Mouse (Mus musculus): ENCODE measurements around the gene Tacc2. TPM values are rescaled to one million over a fixed set of nuclear protein-coding genes. Genes with fewer than 3 reads are reported as not detected.

The Tacc2 gene
- polyA plus RNA-seq, 1 experiment from 2014 or later, result 25.3 TPM

DNA sequence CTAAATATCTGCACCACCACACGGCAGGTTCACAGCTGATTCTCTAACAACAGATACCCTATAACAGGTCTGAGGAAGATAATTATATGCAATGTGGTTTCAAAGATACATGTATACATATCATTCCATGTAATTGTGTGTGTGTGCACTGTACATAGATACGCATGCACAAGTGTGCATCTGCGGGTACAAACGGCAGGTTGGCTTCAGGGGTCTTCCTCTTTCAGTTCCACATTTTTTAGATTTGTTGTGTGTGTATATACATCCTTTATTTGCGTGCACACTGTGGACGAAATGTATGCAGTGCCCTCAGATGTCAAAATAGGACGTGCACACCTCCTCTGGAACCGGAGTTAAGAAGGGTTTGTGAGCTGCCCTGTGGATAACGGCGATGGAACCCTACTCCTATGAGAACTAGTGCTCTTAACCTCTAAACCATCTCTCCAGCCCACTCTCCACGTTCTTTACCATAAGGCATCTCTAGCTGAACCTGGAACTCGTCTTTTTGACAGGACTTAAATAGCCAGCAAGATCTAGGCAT is 29.5 kb upstream of the Tacc2 start:
- peaks cover 10% of the 10 kb centered on the region for H3K4me1 ChIP-seq
- ATAC-seq (ENCODE audit: borderline replicate concordance, extremely low read depth, low FRiP score, low TSS enrichment), result no peak
- 80% methylated on average over 12 of the region's 12 CpGs for WGBS
- peak overlapping the region; percentile 99 for H3K4me3 ChIP-seq
- H3K36me3 ChIP-seq, result peaks cover 19% of the 10 kb centered on the region
- H3K27me3 ChIP-seq, result no peaks in the 10 kb centered on the region
- H3K4me2 ChIP-seq, result peak overlapping the region; percentile 80
- no peaks in the 10 kb centered on the region for H3K9me3 ChIP-seq
- no peak overlapping the region for H3K27ac ChIP-seq
- 0 out of 2 replicates have a peak overlapping the region, but pooled peaks have one; percentile 98 for H3K9ac ChIP-seq

DNA sequence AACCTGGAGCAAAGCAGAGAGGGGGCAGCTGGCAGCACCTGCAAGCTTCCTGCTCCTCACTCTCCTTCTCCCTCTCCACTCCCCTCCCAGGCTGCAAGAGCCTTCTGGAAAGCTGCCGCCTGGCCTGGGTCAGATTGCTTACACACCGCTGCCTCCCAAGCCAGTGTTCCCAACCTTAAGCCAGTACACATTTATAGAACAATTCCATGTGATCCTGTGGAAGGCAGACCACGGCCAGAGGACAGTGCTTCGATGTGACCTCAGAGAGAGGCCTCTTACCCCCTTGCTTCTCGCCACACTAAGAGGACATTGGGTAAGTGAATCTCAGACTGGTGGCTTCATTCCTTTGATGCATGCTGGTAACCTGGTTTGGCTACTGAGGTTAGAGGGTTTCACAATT is 24.5 kb upstream of the Tacc2 start:
- Histone ChIP-seq H3K27ac (no peak overlapping the region), H3K9me3 (no peaks in the 10 kb centered on the region), H3K4me1 (no peaks in the 10 kb centered on the region), H3K9ac (no peak overlapping the region), H3K4me3 (no peak overlapping the region), H3K27me3 (no peaks in the 10 kb centered on the region), H3K4me2 (no peak overlapping the region), H3K36me3 (no peaks in the 10 kb centered on the region)
- ATAC-seq (ENCODE audit: borderline replicate concordance, extremely low read depth, low FRiP score, low TSS enrichment), result no peak
- WGBS, result 55% methylated on average over 5 of the region's 5 CpGs

DNA sequence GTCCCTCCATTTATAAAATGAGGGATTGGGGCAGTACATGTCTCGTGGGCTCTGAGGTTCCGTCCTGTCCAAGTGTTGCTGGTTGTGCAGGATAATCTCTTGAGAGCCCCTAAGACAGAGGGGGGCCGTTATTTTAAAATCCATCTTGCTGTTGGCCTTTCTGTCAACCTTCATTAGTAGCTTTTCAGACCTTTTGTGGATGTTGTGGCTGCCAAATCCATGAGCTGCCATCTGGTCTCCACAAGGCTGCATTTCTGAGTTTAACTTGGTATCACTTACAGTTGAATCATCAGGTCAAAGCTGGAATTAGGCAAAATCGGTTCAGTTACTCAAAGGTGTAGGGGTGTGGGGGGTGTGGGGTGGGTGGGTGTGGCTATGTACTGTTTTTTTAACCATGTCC is 23.9 kb upstream of the Tacc2 start:
- Histone ChIP-seq H3K27me3 (no peaks in the 10 kb centered on the region), H3K4me3 (no peak overlapping the region), H3K4me1 (0 out of 2 replicates have a peak, but pooled peaks cover under 1% of the 10 kb centered on the region), H3K27ac (no peak overlapping the region), H3K9ac (no peak overlapping the region), H3K4me2 (no peak overlapping the region), H3K9me3 (no peaks in the 10 kb centered on the region), H3K36me3 (no peaks in the 10 kb centered on the region)
- 70% methylated on average over 4 of the region's 4 CpGs for WGBS
- no peak for ATAC-seq (ENCODE audit: borderline replicate concordance, extremely low read depth, low FRiP score, low TSS enrichment)

DNA sequence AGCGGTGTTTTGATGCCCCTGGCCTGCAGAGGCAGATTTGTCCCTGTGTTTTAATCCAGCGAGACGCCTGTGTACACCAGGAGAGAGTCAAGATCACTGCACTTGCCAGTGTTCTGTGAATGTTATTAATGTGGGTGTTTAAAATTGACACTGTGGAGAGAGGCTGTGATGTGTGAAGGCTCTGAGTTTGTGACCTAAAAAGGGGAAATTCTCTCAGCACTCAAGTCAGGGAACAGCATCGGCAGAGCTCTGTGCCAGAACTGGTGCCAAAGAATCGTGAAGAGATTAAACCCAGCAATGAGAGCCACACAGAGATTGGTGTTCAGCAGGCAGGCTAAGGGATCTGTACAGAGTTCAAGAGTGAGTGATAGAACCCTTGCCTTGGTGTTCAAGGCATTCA is 21.6 kb upstream of the Tacc2 start:
- Histone ChIP-seq H3K36me3 (no peaks in the 10 kb centered on the region), H3K4me3 (no peak overlapping the region), H3K4me2 (no peak overlapping the region), H3K27ac (peak overlapping the region; percentile 26; the same call in 1 of the 2 replicates), H3K9ac (no peak overlapping the region), H3K9me3 (no peaks in the 10 kb centered on the region), H3K27me3 (no peaks in the 10 kb centered on the region), H3K4me1 (0 out of 2 replicates have a peak, but pooled peaks cover 2% of the 10 kb centered on the region)
- 52% methylated on average over 5 of the region's 5 CpGs for WGBS
- ATAC-seq (ENCODE audit: borderline replicate concordance, extremely low read depth, low FRiP score, low TSS enrichment), result no peak

DNA sequence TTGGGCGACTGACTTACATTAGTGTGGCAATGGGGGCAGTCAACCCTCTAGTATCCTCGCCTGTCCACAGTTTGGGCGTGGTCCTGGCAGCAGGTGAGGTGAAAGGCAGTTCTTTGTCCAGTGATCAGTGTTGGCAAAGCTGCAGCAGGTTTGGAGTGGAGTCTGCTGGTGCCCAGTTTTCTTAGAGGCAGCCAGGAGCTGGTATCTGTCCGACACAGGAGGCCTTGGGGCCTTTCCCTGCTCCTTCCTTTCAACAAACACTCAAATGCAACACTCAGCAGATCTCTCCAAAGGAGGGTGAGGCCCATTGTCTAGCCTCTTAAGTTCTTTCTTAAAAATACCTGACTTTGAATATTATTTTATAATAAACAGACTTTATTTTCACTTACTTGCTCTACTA is 18.6 kb upstream of the Tacc2 start:
- WGBS, result 50% methylated on average over 4 of the region's 4 CpGs
- ATAC-seq (ENCODE audit: borderline replicate concordance, extremely low read depth, low FRiP score, low TSS enrichment), result no peak

DNA sequence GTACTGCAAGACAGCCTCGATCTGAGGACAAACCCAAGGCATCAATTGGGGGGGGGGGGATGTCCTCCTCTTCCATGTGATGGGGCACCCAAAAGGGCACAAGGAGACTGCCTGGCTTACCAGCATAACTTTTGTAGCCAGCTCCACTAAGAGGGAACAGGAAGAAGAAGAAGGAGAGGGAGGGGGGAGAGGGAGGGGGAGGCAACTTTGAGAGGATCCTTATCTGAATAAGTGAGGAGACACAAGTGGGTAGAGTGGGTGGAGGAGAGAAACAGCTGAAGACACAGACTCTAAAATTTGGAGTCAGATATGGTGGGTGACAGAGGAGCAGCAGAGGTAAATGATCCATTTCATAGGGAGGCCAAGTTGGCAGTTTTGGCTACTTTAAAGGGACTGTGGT is 16.3 kb upstream of the Tacc2 start:
- no peak for ATAC-seq (ENCODE audit: borderline replicate concordance, extremely low read depth, low FRiP score, low TSS enrichment)
- WGBS, result 65% methylated on average over 1 of the region's 1 CpGs
- Histone ChIP-seq H3K36me3 (no peaks in the 10 kb centered on the region), H3K9me3 (no peaks in the 10 kb centered on the region), H3K27ac (no peak overlapping the region), H3K9ac (no peak overlapping the region), H3K27me3 (no peaks in the 10 kb centered on the region), H3K4me2 (no peak overlapping the region), H3K4me3 (no peak overlapping the region), H3K4me1 (0 out of 2 replicates have a peak, but pooled peaks cover 2% of the 10 kb centered on the region)

More for the DNA sequence above, 18.6 kb upstream of the Tacc2 start:
- no peak overlapping the region for H3K4me3 ChIP-seq
- no peaks in the 10 kb centered on the region for H3K27me3 ChIP-seq
- 0 out of 2 replicates have a peak, but pooled peaks cover 2% of the 10 kb centered on the region for H3K4me1 ChIP-seq
- H3K9ac ChIP-seq, result no peak overlapping the region
- H3K9me3 ChIP-seq, result no peaks in the 10 kb centered on the region
- no peak overlapping the region for H3K4me2 ChIP-seq
- no peak overlapping the region for H3K27ac ChIP-seq
- H3K36me3 ChIP-seq, result no peaks in the 10 kb centered on the region

DNA sequence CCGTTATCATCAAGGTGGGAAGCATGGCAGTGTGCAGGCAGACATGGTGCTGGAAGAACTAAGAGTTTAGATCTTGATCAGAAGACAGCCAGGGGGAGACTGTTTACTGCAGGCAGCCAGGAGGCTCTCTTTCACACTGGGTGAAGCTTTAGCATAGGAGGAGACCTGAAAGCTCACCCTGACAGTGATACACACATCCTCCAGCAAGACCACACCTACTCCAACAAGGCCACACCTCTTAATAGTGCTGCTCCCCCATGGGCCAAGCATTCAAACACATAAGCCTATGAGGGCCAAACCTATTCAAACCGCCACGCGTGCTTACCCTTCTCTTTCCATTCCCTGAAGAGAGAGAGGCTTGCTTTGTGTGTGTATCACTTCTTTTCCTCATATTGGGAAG is 14.0 kb upstream of the Tacc2 start:
- Histone ChIP-seq H3K36me3 (no peaks in the 10 kb centered on the region), H3K27me3 (no peaks in the 10 kb centered on the region), H3K4me1 (0 out of 2 replicates have a peak, but pooled peaks cover 2% of the 10 kb centered on the region), H3K9me3 (no peaks in the 10 kb centered on the region), H3K4me3 (no peak overlapping the region), H3K27ac (no peak overlapping the region), H3K4me2 (no peak overlapping the region), H3K9ac (no peak overlapping the region)
- 84% methylated on average over 4 of the region's 4 CpGs for WGBS
- ATAC-seq (ENCODE audit: borderline replicate concordance, extremely low read depth, low FRiP score, low TSS enrichment), result no peak

DNA sequence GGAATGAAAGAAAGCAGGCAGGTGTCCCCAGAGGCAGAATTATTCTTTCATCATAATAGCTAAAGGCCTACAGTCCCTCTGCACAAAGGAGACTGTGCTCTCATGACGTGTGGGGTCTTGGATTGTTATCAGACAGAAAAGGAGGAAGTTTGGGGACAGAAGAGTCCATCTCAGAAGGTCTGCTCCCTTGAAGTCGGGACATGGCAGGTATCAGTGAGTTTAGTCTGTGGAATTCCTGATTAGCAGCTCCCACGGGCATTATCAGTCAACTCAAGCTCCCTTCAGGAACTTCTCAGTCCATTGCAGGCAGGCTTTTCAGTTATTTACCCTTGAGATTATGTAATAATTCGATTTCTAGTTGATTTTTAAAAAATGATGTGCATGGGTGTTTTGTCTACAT is 13.4 kb upstream of the Tacc2 start:
- Histone ChIP-seq H3K27me3 (no peaks in the 10 kb centered on the region), H3K4me3 (no peak overlapping the region), H3K27ac (no peak overlapping the region), H3K36me3 (no peaks in the 10 kb centered on the region), H3K4me1 (no peaks in the 10 kb centered on the region), H3K9ac (no peak overlapping the region), H3K9me3 (no peaks in the 10 kb centered on the region), H3K4me2 (no peak overlapping the region)
- no peak for ATAC-seq (ENCODE audit: borderline replicate concordance, extremely low read depth, low FRiP score, low TSS enrichment)
- WGBS, result 43% methylated on average over 4 of the region's 4 CpGs

DNA sequence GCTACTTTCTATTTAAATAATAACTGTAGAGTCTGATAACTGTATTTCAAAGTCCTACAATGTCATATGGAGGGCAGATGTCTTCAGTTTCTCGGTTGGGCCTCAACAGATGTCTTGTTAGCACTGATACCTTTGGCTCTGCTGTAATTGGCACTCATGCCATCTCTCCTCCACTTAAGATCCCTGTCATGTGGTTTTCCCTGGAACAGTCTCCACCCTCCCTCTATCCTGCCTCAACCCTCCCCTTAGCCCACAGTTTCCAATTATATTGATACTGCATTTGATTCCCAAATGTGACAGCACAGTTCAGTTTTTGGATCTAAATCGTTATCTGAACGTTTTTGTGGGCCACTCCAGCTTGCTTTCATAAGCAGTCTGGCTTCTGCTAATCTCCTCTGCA is 12.6 kb upstream of the Tacc2 start:
- no peak overlapping the region for H3K27ac ChIP-seq
- ATAC-seq (ENCODE audit: borderline replicate concordance, extremely low read depth, low FRiP score, low TSS enrichment), result no peak
- no peaks in the 10 kb centered on the region for H3K4me1 ChIP-seq
- no peaks in the 10 kb centered on the region for H3K36me3 ChIP-seq
- H3K4me2 ChIP-seq, result no peak overlapping the region
- no peak overlapping the region for H3K4me3 ChIP-seq
- H3K27me3 ChIP-seq, result no peaks in the 10 kb centered on the region
- no peak overlapping the region for H3K9ac ChIP-seq
- no peaks in the 10 kb centered on the region for H3K9me3 ChIP-seq
- WGBS, result 54% methylated on average over 3 of the region's 3 CpGs

DNA sequence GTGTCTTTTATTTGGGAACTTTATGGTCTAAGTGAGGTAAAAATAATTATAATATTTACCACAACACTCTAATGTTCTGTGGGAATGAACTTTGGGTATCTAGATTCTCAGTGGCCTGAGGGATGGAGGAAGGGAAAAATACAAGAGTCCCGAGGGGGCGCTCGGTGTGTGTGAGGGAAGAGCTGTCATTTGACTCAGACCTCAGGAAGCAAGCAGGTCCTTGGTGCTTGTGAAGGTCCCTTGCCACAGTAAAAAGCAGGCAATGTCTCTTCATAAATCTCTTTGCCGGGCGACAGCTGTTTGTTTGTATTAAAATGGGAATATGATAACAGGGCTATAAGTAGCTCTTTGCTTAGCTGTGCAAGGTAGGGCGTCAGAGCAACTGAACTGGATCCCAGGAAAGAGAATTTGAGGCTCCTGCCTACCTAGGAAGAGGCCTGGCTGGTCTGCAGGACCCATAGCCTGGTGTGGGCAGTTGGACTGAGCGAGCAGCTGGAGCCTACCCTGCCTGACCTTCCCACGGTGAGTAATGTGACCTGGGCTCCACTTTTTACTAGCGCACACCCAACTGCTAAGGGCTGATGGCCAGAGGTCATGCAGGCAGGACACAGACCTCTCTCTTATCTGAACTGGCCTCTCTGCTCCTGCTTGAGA is 8.3 kb upstream of the Tacc2 start:
- 27% methylated on average over 9 of the region's 9 CpGs for whole genome bisulfite sequencing
- H3K9me3 ChIP-seq, result no peaks in the 10 kb centered on the region
- H3K36me3 ChIP-seq, result no peaks in the 10 kb centered on the region
- H3K4me3 ChIP-seq, result no peak overlapping the region
- H3K27me3 ChIP-seq, result no peaks in the 10 kb centered on the region
- no peaks in the 10 kb centered on the region for H3K4me1 ChIP-seq
- ATAC-seq (ENCODE audit: borderline replicate concordance, extremely low read depth, low FRiP score, low TSS enrichment), result no peak
- no peak overlapping the region for H3K9ac ChIP-seq
- no peak overlapping the region for H3K27ac ChIP-seq
- H3K4me2 ChIP-seq, result no peak overlapping the region

DNA sequence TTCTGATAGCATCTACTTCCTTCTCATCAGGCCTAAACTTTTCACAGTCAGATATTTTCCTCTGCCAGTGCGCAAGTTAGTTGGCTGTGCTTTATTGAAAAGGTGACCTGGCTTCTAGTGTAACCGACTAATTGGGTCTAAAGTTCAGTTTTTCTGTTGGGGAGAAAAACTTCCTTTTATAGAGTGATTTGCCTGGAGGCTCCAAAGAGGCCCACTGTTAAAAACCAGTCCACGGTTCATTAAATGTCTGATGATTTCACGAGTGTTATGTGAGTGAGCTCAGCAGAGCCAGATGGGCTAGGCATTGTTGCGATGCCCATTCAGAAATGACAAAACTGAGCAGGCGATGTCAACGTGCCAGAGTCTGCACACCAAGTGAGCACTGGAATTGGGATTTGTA is 6.8 kb upstream of the Tacc2 start:
- no peaks in the 10 kb centered on the region for H3K27me3 ChIP-seq
- ATAC-seq (ENCODE audit: borderline replicate concordance, extremely low read depth, low FRiP score, low TSS enrichment), result no peak
- no peak overlapping the region for H3K9ac ChIP-seq
- no peaks in the 10 kb centered on the region for H3K36me3 ChIP-seq
- WGBS, result 77% methylated on average over 7 of the region's 7 CpGs
- H3K4me1 ChIP-seq, result peaks cover 7% of the 10 kb centered on the region; the same call in 1 of the 2 replicates
- H3K9me3 ChIP-seq, result no peaks in the 10 kb centered on the region
- H3K27ac ChIP-seq, result no peak overlapping the region
- no peak overlapping the region for H3K4me3 ChIP-seq
- H3K4me2 ChIP-seq, result no peak overlapping the region

DNA sequence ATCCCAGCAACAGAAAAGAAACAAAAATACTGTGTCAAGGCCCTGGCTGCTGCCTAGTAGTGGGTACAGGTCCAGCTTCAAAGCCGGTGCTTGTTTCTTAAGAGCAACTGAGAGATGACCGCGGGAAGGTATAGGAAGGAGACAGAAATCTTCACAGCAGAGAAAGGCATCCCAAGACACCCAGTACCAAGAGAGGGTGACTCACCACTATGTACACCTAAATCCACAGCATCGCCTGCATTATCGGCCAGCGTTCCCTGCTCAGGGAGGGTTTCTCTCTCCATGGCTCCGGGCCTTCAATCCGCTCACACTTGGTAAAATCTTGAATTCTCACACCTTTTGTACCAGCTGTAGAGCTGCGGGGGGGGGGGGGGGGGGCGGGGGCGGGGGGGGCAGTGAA is 4.4 kb upstream of the Tacc2 start, which contains the start of gene Nsmce4a:
Gene Nsmce4a, minus strand, starts transcription at position 298 of the 400 bp plus-strand sequence.
- H3K4me1 ChIP-seq, result peaks cover 22% of the 10 kb centered on the region
- no peaks in the 10 kb centered on the region for H3K9me3 ChIP-seq
- no peak within 1 kb of the TSS for H3K4me3 ChIP-seq
- ATAC-seq (ENCODE audit: borderline replicate concordance, extremely low read depth, low FRiP score, low TSS enrichment), result no peak
- no peak within 1 kb of the TSS for H3K9ac ChIP-seq
- H3K36me3 ChIP-seq, result no peaks in the 10 kb centered on the region
- WGBS, result 58% methylated on average over 11 of the region's 11 CpGs
- H3K4me2 ChIP-seq, result no peak within 1 kb of the TSS
- H3K27me3 ChIP-seq, result no peaks in the 10 kb centered on the region
- no peak within 1 kb of the TSS for H3K27ac ChIP-seq
